Mouse (Mus musculus) frontal cortex, postnatal 14 days (tissue): Measurements from ENCODE around the gene Rapgef6.

Source experiments
- DNase-seq, 2 experiments: peaks; one replicate each; pipeline ENCODE4 v3.0.0; 2022; ENCODE audit warnings: low spot score in 2 of 2

The Rapgef6 gene

DNA sequence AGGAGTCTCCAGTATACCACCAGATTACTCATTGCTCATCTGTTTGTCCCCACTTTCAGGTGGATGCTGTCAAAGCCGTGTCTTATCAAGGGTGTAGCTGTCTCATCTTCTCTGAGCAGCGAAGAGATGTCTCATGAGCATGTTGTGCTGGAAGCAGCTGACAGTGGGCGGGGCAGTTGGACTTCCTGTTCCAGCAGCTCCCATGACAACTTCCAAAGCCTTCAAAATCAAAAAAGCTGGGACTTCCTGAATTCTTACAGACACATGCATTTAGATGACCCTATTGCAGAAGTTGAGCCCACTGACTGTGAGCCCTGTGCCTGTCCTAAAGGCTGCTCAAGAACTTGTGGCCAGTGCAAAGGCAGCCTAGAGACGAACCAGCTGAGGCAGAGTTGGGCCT, 168.5 kb downstream of the Rapgef6 start:
- DNase-seq: no peak

DNA sequence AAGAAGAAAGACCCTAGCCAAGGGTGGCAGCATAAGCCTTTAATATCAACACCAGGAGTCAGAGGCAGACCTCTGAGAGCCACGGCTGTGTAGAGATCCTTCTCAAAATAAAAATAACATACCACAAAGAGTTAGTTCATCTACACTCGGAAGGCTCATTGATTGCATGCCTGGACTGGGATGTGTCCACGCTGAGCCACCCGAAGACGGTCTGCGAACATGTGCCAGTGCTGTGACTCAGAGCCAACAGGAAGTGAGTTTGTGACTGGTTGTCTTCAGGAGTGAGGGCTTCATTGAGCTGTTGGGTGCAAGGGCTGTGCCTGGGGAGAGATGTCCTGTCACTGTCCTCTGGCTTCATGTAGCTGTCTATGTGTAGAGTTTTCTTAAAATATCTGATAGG, 171.0 kb downstream of the Rapgef6 start:
- no peak for DNase-seq

- DNase-seq: no peak
Measured at GRCm38 (mm10) chr11:54694291-54694690, 171.6 kb downstream of the Rapgef6 start.

DNA sequence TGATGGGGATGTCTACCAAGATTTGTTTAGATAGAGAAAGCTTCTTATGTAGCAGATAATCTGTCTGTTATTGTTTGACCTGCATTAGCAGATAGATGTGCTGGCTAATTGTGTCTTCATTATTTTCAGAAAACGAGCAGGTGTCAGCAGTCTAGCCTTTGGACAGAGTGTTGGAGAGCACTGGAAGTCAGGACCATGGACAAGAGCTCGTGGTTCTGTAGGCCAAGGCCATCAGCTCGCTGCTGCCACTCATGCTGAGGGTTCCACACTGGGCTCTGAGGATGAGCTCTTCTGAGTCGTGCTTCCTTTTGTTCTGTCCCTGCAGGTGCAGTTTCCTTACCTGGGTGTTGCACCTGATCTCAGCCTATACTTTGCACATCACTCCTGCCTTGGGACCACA, 173.3 kb downstream of the Rapgef6 start:
- DNase-seq: no peak

DNA sequence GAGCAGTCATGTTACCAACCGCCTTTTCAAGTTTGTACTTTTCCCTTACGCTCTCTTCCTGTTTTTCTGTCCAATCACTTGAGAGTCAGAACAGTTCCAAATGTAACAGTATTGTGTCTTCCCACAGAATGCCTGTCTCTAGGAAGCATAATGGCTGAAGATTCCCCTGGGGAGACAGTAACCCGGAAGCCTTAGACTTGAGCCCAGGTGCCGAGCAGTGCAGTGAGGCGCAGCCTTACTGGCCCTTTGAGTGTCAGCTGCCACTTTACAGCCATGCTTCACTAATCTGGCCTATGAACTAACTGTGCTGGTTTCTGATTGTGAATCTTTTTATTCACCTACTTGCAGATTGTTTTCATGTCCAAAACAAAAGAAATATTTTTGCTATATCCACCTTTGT, 175.0 kb downstream of the Rapgef6 start:
- DNase-seq: no peak

- DNase-seq: no peak
Measured at GRCm38 (mm10) chr11:54698636-54699035, 176.0 kb downstream of the Rapgef6 start.

DNA sequence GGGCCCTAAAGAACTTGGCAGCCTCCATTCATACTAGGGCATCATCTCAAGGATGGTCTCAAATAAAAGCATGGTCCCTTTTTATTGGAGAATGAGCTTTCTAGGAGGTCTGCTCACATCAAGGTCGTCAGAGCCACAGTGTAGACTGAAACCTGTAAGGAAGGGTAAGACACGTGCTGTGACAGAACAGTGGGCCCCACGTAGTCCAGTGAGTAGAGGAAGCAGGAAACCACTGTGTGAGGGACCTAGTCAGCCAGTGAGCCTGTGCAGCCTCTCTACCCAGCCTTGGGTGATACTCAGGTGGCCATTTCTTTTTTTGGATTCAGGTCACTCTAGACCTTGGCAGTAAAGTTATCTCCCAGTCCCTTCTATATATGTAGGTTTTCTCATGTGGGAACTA, 177.3 kb downstream of the Rapgef6 start:
- no peak for DNase-seq

- no peak for DNase-seq
Measured at GRCm38 (mm10) chr11:54701848-54702247, 179.2 kb downstream of the Rapgef6 start.

DNA sequence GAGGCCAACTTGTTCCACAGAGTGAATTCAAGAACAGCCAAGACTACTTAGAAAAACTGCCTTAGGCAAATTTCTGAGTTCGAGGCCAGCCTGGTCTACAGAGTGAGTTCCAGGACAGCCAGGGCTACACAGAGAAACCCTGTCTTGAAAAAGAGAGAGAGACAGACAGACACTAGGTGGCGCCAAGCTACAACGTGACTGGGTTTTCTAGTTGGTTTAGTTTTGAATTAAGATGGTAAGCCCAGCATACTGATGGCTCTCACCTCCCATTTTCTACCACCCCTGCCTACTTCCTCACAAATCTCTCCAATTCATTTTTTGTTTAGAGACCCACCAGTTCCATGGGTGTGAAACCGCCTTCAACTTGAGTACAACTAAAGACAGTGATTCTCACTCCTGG, 180.7 kb downstream of the Rapgef6 start:
- peak in 1 of 2 experiments; percentile 56 for DNase-seq

DNA sequence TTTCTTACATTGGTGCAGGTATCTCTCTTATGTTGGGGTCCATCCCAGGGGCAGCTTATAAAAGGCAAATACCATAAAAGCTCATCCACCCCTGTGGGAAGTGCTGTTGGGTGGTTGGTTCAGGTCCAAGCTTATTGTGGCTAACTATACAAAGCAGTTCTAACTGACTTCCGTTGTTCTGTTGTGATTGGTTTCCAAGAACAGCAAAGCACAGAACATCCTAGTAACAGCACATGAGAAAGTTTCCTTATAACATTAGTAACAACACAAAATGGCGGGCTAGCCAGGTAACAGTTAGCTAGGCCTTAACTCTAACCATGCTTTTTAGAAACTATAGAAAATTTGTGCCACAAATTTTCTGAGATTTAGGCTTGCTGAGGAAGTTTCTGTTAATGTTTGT, 185.5 kb downstream of the Rapgef6 start:
- no peak for DNase-seq

DNA sequence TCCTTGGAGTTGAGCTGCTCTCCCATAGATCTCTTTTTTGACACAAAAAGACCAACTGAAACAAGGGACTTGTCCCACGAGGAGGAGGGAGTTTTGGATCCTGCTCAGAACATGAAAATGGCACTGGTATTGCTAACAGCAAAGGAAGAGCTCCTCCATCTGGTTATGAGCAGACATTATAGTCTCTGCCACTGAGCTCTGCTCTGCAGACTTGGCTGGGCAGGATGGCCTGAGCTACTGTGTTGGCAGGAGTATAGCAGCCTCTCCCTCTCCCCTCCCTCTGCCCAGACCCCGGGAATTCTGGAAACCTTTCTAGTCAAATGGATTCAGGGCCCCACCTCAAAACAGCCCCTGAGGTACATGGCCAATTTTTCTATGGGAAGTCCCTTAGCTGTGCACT, 187.0 kb downstream of the Rapgef6 start:
- DNase-seq: no peak

GRCm38 (mm10) chr11:54710512-54711293, 188.1 kb downstream of the Rapgef6 start:
- DNase-seq: no peak

DNA sequence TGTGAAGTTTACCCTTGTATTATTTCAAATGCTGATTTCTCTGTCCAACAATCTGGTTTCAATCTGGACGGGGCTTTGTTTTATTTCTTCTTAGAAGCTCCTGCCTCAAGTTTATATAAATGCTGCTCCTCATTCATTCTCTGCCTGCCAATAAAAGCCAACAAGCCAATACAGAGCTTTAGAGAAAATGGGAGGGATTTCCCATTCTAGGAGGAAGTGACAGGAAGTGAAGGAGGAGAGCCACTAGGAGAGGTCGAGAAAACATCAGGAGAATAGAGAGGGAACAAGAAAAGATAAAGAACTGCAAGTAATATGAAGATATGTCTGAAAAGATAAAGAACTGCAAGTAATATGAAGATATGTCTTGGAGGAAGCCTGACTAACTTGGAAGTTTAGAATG, 190.2 kb downstream of the Rapgef6 start:
- no peak for DNase-seq

DNA sequence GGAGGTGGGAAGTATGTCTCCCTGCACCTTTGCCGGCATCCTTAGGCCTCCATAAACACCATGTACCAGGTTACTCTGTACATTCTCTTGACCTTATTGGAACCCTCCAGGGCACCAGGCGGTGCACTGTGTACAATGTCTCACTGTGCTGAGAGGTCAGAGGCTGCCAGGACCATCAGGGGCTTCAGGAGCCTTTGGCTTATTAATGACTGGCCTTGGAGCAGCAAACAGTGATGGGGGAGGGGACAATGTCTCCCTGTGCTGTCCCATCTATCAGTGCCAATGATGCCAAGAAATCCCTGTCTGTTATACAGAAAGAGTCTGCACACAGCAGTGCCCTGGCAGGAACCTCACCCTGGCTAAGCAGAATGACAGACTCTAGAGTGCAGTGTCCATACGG, 195.2 kb downstream of the Rapgef6 start:
- no peak for DNase-seq

DNA sequence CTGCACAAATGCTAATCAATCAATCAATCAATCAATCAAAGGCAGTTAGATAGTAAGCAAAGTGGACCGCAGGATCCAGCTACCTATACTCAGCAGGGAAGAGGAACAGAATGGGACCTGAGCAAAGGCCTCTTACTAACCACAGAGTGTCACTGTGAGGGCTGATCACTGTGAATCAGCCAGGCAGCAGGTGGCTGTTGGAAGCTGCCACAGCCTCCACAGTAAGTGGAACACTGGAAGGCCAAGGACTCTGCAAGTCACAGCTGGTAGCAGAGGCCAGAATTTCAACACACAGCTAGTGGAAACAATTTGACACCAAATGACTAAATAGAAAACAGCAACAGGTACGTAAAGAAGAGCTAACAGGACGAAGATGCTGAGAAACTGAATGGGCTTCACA, 196.0 kb downstream of the Rapgef6 start:
- no peak for DNase-seq

- no peak for DNase-seq
Measured at GRCm38 (mm10) chr11:54722057-54722456, 199.4 kb downstream of the Rapgef6 start.

GRCm38 (mm10) chr11:54724353-54725034, 201.8 kb downstream of the Rapgef6 start:
- no peak for DNase-seq

- DNase-seq: no peak
Measured at GRCm38 (mm10) chr11:54726571-54727062, 204.0 kb downstream of the Rapgef6 start.

DNA sequence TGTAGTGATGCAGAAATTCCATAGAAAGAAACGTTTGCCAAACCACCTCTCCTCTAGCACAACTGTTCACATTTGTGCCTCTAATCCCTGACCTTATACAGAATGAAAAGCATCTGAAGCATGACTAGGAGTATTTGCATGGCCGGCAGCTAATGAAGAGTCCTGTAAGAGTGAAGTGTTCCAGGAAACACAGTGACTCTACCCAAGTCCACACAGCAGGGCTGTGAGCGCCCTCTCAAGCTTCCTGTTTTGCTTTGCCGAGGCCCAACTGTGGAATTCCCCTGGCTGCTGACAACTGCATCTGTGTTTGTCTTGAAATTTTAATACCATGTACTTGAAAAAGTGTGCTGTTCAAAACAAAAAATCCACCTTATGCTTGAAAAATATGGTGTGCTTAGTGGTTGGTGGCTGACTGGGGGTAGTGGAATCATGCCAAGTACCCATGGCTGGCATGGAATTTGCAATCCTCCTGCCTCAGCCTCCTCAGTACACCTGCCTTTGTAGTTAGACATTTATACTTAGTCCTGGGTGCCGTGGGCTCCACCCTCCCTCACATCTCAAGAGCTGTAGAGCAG, 204.8 kb downstream of the Rapgef6 start:
- no peak for DNase-seq

DNA sequence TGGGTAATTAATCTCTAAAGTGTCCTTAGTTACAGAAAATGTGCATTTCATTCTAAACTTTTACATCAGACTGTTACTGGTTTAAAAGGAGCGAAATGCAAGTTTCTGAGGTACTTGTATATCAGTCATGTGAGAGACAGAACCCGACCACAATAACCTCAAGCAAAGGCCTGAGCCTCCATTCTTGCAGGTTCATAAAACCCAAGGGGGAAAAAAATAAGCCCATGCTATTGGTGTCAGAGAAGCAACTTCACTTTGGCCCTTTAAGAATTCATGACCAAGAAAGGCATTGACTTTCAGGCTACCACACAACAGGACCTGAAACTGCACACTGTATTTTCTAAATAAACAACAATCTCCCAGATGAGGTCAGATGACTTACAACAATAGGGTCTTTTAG, 205.7 kb downstream of the Rapgef6 start:
- DNase-seq: no peak

DNA sequence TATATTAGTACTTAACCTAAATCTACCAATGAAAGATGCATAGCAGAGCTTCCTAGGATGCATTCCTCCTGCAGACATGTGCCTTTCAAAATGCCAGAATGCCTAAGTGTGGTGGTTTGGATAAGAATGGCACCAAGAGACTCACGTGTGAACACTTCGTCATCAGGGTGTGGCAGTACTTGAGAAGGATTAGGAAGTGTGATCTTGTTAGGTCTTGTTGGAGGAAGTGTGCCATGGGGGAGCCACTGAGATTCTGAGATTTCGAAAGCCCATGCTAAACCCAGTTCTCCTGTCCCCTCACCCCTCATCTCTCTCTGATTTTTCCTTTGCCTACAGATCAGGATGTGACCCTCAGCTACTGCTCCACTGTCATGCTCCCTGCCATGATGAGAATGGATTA, 206.7 kb downstream of the Rapgef6 start:
- no peak for DNase-seq

- DNase-seq: no peak
Measured at GRCm38 (mm10) chr11:54730931-54731330, 208.3 kb downstream of the Rapgef6 start.

DNA sequence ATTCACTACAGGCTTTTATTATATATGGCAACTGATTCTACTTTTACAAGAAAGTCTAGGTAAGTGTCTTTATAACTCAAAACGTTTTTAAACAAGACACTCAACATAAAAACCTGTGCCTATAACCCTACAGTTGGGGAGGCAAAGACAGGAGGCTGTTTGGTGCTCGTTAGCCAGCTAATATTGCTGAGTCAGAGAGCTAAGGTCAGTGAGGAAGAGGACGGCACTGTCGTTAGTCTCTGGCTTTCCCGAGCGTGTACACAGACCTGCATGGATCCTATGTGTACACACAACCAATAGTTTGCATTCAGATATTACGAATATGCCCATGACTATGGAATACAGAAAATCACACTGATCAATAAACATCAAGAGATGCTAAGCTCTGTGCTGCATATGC, 208.7 kb downstream of the Rapgef6 start:
- DNase-seq: no peak
